28 mouse cellular contexts compared by ENCODE assay signal in genomic region chr12:80470206-80470605, GRCm38 (mm10). TPM values are rescaled to one million over a fixed set of nuclear protein-coding genes. Genes with fewer than 3 reads are reported as not detected.
DNase-seq lines count a peak whose midpoint lies in the region; ATAC-seq and TF ChIP-seq lines count a peak whose summit lies in the region.
"Had no signal": no experiment of that assay in that cellular context is flagged by ENCODE, and none has a peak within 500 bp of the region (broad histone marks: within the 10 kb centered on the region; RNA-seq: fewer than 3 reads in every experiment).

No protein-coding gene starts in this region.

- H3K27me3 ChIP-seq in heart, adult 2 months (ENCODE audit: control insufficient read depth, insufficient read depth, low read length): no peaks in the 10 kb centered on the region
- H3K27me3 ChIP-seq in neural tube, embryonic 15.5 days (replicated peaks): no peaks in the 10 kb centered on the region
- H3K27me3 ChIP-seq: embryonic facial prominence, embryonic 12.5 days; embryonic facial prominence, embryonic 15.5 days; heart, embryonic 13.5 days; hindbrain, embryonic 12.5 days; hindbrain, embryonic 15.5 days had no signal

- no peak overlapping the region; the same call in 1 of the 2 replicates for H3K9ac ChIP-seq in heart, adult 2 months (ENCODE audit: low read depth, low read length)
- no peak overlapping the region for H3K9ac ChIP-seq in neural tube, embryonic 15.5 days (replicated peaks)
- H3K9ac ChIP-seq: embryonic facial prominence, embryonic 12.5 days; embryonic facial prominence, embryonic 15.5 days; forebrain, postnatal 0 days; heart, embryonic 13.5 days; hindbrain, embryonic 12.5 days; hindbrain, embryonic 15.5 days had no signal

- no peaks in the 10 kb centered on the region for H3K9me3 ChIP-seq in neural tube, embryonic 15.5 days (replicated peaks)
- H3K9me3 ChIP-seq: embryonic facial prominence, embryonic 12.5 days; embryonic facial prominence, embryonic 15.5 days; heart, embryonic 13.5 days; hindbrain, embryonic 12.5 days; hindbrain, embryonic 15.5 days had no signal

- 0 out of 2 replicates have a peak, but pooled peaks cover 2% of the 10 kb centered on the region for H3K79me2 ChIP-seq in heart, adult 2 months (replicated peaks; ENCODE audit: control insufficient read depth, insufficient read depth, low read length)

- peak; percentile 28 to 38 for DNase-seq in gastrocnemius, adult 8-10 months (ENCODE audit: low spot score in 2 of 2)
- DNase-seq in gastrocnemius, postnatal 10 days: no peak
- DNase-seq in heart, adult 2 months: peak in 1 of 2 experiments; percentile 16
- no peak for DNase-seq in heart, postnatal 4 days
- DNase-seq in gastrocnemius, postnatal 14 days: peak; percentile 8
- DNase-seq in gastrocnemius, postnatal 25 days: peak; percentile 41
- DNase-seq: adrenal gland, adult 2 months; adrenal gland, postnatal 14 days; cerebellum, adult 11 months; cerebellum, adult 2 months; cerebellum, adult 9-11 months; cerebellum, postnatal 25 days; forebrain, postnatal 0 days; kidney, adult 2 months had no signal

- peak overlapping the region; percentile 47 for H3K27ac ChIP-seq in heart, adult 2 months
- no peak overlapping the region for H3K27ac ChIP-seq in neural tube, embryonic 15.5 days (replicated peaks)
- H3K27ac ChIP-seq: embryonic facial prominence, embryonic 12.5 days; embryonic facial prominence, embryonic 15.5 days; heart, embryonic 13.5 days; hindbrain, embryonic 12.5 days; hindbrain, embryonic 15.5 days had no signal

- no peaks in the 10 kb centered on the region; the same call in 1 of the 2 replicates for H3K36me3 ChIP-seq in heart, adult 2 months (ENCODE audit: control insufficient read depth, insufficient read depth, low read length)
- H3K36me3 ChIP-seq in neural tube, embryonic 15.5 days: no peaks in the 10 kb centered on the region
- H3K36me3 ChIP-seq: embryonic facial prominence, embryonic 12.5 days; embryonic facial prominence, embryonic 15.5 days; heart, embryonic 13.5 days; hindbrain, embryonic 12.5 days; hindbrain, embryonic 15.5 days had no signal

- no peak overlapping the region for H3K4me3 ChIP-seq in heart, adult 2 months
- H3K4me3 ChIP-seq in neural tube, embryonic 15.5 days (replicated peaks): no peak overlapping the region
- H3K4me3 ChIP-seq: embryonic facial prominence, embryonic 12.5 days; embryonic facial prominence, embryonic 15.5 days; heart, embryonic 13.5 days; hindbrain, embryonic 12.5 days; hindbrain, embryonic 15.5 days had no signal

- 53% methylated on average over 2 of the region's 2 CpGs for WGBS in heart, adult 2 months
- WGBS in neural tube, embryonic 15.5 days: 98% methylated on average over 2 of the region's 2 CpGs

- no peak for ATAC-seq in neural tube, embryonic 15.5 days (ENCODE audit: low FRiP score)
- ATAC-seq: CD4-positive, CD25-positive, alpha-beta regulatory T cell, adult 4 months; forebrain, embryonic 14.5 days; forebrain, postnatal 0 days; intestine, postnatal 0 days had no signal

- no peak for TF ChIP-seq EP300 in heart, adult 2 months (IDR thresholded peaks at IDR 0.05; ENCODE audit: insufficient read depth, low read depth, low read length)

- no peaks in the 10 kb centered on the region for H3K4me1 ChIP-seq in heart, adult 2 months (ENCODE audit: control insufficient read depth, insufficient read depth, low read length)
- H3K4me1 ChIP-seq in neural tube, embryonic 15.5 days: no peaks in the 10 kb centered on the region
- H3K4me1 ChIP-seq: embryonic facial prominence, embryonic 12.5 days; embryonic facial prominence, embryonic 15.5 days; hindbrain, embryonic 12.5 days; hindbrain, embryonic 15.5 days had no signal

- TF ChIP-seq POLR2A in heart, adult 2 months (IDR thresholded peaks at IDR 0.05; ENCODE audit: insufficient read depth, low read depth, low read length): no peak

- no peak for TF ChIP-seq CTCF in heart, adult 2 months (IDR thresholded peaks at IDR 0.05)

- intact Hi-C loops in heart, adult 2 months (cut with DNase I): no loop called here
- intact Hi-C loops in gastrocnemius, postnatal 14 days (cut with DNase I; ENCODE audit: low total_unique reads): no loop called here

- no peak overlapping the region for H3K4me2 ChIP-seq in neural tube, embryonic 15.5 days
- H3K4me2 ChIP-seq: embryonic facial prominence, embryonic 12.5 days; embryonic facial prominence, embryonic 15.5 days; heart, embryonic 13.5 days; hindbrain, embryonic 12.5 days; hindbrain, embryonic 15.5 days had no signal

RNA-seq across cellular contexts. Expression of gene Exd2, which starts 7.3 kb away (rescaled TPM):
- 10 to 100 TPM; 30.6 to 39.1 (median 34.5) TPM for total RNA-seq in gastrocnemius, adult 8-10 months (2022)
- total RNA-seq in gastrocnemius, postnatal 10 days (2021): 10 to 100 TPM; 29.6 to 43.4 TPM
- total RNA-seq in heart, adult 2 months (2021): 10 to 100 TPM; 12.9 to 16.8 TPM
- polyA plus RNA-seq in heart, adult 2 months (2012; rRNA removed): 10.2 and 16.4 TPM in 2 replicates
- 10 to 100 TPM; 10.0 to 10.9 TPM for total RNA-seq in heart, postnatal 4 days (2021)
- total RNA-seq in gastrocnemius, postnatal 14 days (2021): 10 to 100 TPM; 21.4 to 27.0 TPM
- 10 to 100 TPM; 34.1 to 39.5 TPM for total RNA-seq in gastrocnemius, postnatal 25 days (2021)
- polyA plus RNA-seq in neural tube, embryonic 15.5 days (2015; fragmentation: Nextera tagmentation; extraction: Ambion mirVana): 43.4 and 50.1 TPM in 2 replicates

RNA-seq across cellular contexts. Expression of gene Dcaf5, which starts 33.8 kb away (rescaled TPM):
- 10 to 100 TPM; 45.9 to 66.0 (median 50.9) TPM for total RNA-seq in gastrocnemius, adult 8-10 months (2022)
- total RNA-seq in gastrocnemius, postnatal 10 days (2021): 10 to 100 TPM; 28.9 to 37.2 TPM
- 10 to 100 TPM; 32.4 to 38.1 TPM for total RNA-seq in heart, adult 2 months (2021)
- polyA plus RNA-seq in heart, adult 2 months (2012; rRNA removed): 15.9 and 24.9 TPM in 2 replicates
- 10 to 100 TPM; 36.3 to 37.3 TPM for total RNA-seq in heart, postnatal 4 days (2021)
- total RNA-seq in gastrocnemius, postnatal 14 days (2021): 10 to 100 TPM; 26.0 to 27.2 TPM
- 10 to 100 TPM; 30.5 to 30.6 TPM for total RNA-seq in gastrocnemius, postnatal 25 days (2021)
- 20.2 and 20.6 TPM in 2 replicates for polyA plus RNA-seq in neural tube, embryonic 15.5 days (2015; fragmentation: Nextera tagmentation; extraction: Ambion mirVana)

RNA-seq across cellular contexts. Expression of gene Galnt16, which starts 47.9 kb away (rescaled TPM):
- 1 to 10 TPM; 1.6 to 2.4 (median 1.8) TPM for total RNA-seq in gastrocnemius, adult 8-10 months (2022)
- 10 to 100 TPM; 15.9 to 20.7 TPM for total RNA-seq in gastrocnemius, postnatal 10 days (2021)
- 1 to 10 TPM; 2.0 to 3.0 TPM for total RNA-seq in heart, adult 2 months (2021)
- polyA plus RNA-seq in heart, adult 2 months (2012; rRNA removed): 3.0 and 3.4 TPM in 2 replicates
- total RNA-seq in heart, postnatal 4 days (2021): 10 to 100 TPM; 15.7 to 17.8 TPM
- total RNA-seq in gastrocnemius, postnatal 14 days (2021): 10 to 100 TPM in 1 of 2 experiments, 1 to 10 TPM in 1; 8.9 to 11.1 TPM
- 1 to 10 TPM; 3.9 to 6.0 TPM for total RNA-seq in gastrocnemius, postnatal 25 days (2021)
- 32.9 and 35.0 TPM in 2 replicates for polyA plus RNA-seq in neural tube, embryonic 15.5 days (2015; fragmentation: Nextera tagmentation; extraction: Ambion mirVana)
- total RNA-seq: common myeloid progenitor, adult 5-6 weeks; granulocyte monocyte progenitor cell, adult 5-6 weeks; hematopoietic stem cell, adult 5-6 weeks; MEL had no signal
- polyA plus RNA-seq: C2C12 had no signal

Comparison
In these comparisons a context has a peak if more than half of its experiments do, and no peak if none do; other contexts are left out.
1. DNase-seq: peak in gastrocnemius, adult 8-10 months (2 of 2), gastrocnemius, postnatal 14 days (single experiment) and gastrocnemius, postnatal 25 days (single experiment); none in gastrocnemius, postnatal 10 days (single experiment) and heart, postnatal 4 days (single experiment).